Mouse (Mus musculus) liver, embryonic 13.5 days (tissue): ENCODE measurements around the gene Afm. TPM values are rescaled to one million over a fixed set of nuclear protein-coding genes. Genes with fewer than 3 reads are reported as not detected.

Source experiments
- ATAC-seq: fragments of 200-750 bp; cut with Nextera tagmentation; 2 replicates; pipeline ENCODE4 v1.8.0; 2017; ENCODE audit warnings: low read depth, mild to moderate bottlenecking, moderate number of reproducible peaks, moderate library complexity
- DNase-seq: peaks from one replicate; pipeline ENCODE4 v3.0.0; 2022
- H3K27ac ChIP-seq: fragments of 300-500 bp; sonication (generic); 2 replicates; pipeline ENCODE4 v1.5.1; 2015; ENCODE audit warnings: moderate library complexity, mild to moderate bottlenecking, inconsistent platforms
- H3K27me3 ChIP-seq: fragments of 300-500 bp; sonication (generic); 2 replicates; pipeline ENCODE4 v1.6.1; 2015; ENCODE audit warnings: mild to moderate bottlenecking, inconsistent platforms
- H3K36me3 ChIP-seq: fragments of 300-500 bp; sonication (generic); 2 replicates; pipeline ENCODE4 v1.6.1; 2015; ENCODE audit warnings: mild to moderate bottlenecking, inconsistent platforms
- H3K4me1 ChIP-seq: fragments of 300-500 bp; sonication (generic); replicated peaks from 2 replicates; pipeline ENCODE4 v1.6.1; 2015; ENCODE audit warnings: inconsistent platforms
- H3K4me2 ChIP-seq: fragments of 300-500 bp; sonication (generic); 2 replicates; pipeline ENCODE4 v1.6.1; 2015; ENCODE audit warnings: inconsistent platforms, mild to moderate bottlenecking, moderate library complexity
- H3K4me3 ChIP-seq: fragments of 300-500 bp; sonication (generic); replicated peaks from 2 replicates; pipeline ENCODE4 v1.5.1; 2015; ENCODE audit warnings: mild to moderate bottlenecking, inconsistent platforms
- H3K9ac ChIP-seq: fragments of 300-500 bp; sonication (generic); 2 replicates; pipeline ENCODE4 v1.6.1; 2015; ENCODE audit warnings: mild to moderate bottlenecking, inconsistent platforms
- H3K9me3 ChIP-seq: fragments of 300-500 bp; sonication (generic); replicated peaks from 2 replicates; pipeline ENCODE4 v1.6.1; 2016; ENCODE audit warnings: inconsistent platforms
- WGBS: fragments of 180-500 bp; shearing (Covaris S2); methylation state at CpG from one replicate; pipeline ENCODE4 v1.1.7; 2015; ENCODE audit not compliant: insufficient replicate concordance; 5-methylcytosine and 5-hydroxymethylcytosine counted together
- polyA plus RNA-seq: library from polyadenylated mRNA; unstranded; fragments of >200 nt; fragmentation: Nextera tagmentation; extraction: Ambion mirVana; gene quantifications from 2 replicates; pipeline ENCODE4 v1.2.1, GENCODE M21; 2015

Afm gene
- 9.5 and 11.1 TPM in 2 replicates for polyA plus RNA-seq

- no peak within 1 kb of the TSS for H3K9ac ChIP-seq
- no peak for ATAC-seq
- H3K4me2 ChIP-seq = peak within 1 kb of the TSS; percentile 3; the same call in 1 of the 2 replicates
- no peaks in the 10 kb centered on the region for H3K9me3 ChIP-seq
- no peak within 1 kb of the TSS; the same call in 1 of the 2 replicates for H3K4me3 ChIP-seq
- H3K27ac ChIP-seq = no peak within 1 kb of the TSS
- H3K36me3 ChIP-seq = no peaks in the 10 kb centered on the region
- DNase-seq = no peak
- 62% methylated on average over 6 of the region's 6 CpGs for WGBS
- no peaks in the 10 kb centered on the region for H3K27me3 ChIP-seq
- H3K4me1 ChIP-seq = no peaks in the 10 kb centered on the region
Observed at GRCm38 (mm10) chr5:90518356-90519100, at the start of gene Afm. Gene Afm, plus strand, starts transcription at chr5:90518932.

GRCm38 (mm10) chr5:90470836-90471235 lies 47.9 kb upstream of the Afm start:
- no peak overlapping the region for H3K27ac ChIP-seq
- H3K36me3 ChIP-seq = no peaks in the 10 kb centered on the region
- WGBS = 67% methylated on average over 3 of the region's 3 CpGs
- no peak overlapping the region for H3K4me3 ChIP-seq
- H3K9ac ChIP-seq = no peak overlapping the region
- DNase-seq = no peak
- no peak overlapping the region for H3K4me2 ChIP-seq
- no peak for ATAC-seq
- no peaks in the 10 kb centered on the region for H3K27me3 ChIP-seq
- no peaks in the 10 kb centered on the region for H3K9me3 ChIP-seq
- no peaks in the 10 kb centered on the region for H3K4me1 ChIP-seq

- Histone ChIP-seq H3K4me3 (no peak overlapping the region), H3K4me1 (no peaks in the 10 kb centered on the region), H3K9ac (no peak overlapping the region), H3K4me2 (no peak overlapping the region), H3K36me3 (no peaks in the 10 kb centered on the region), H3K9me3 (no peaks in the 10 kb centered on the region), H3K27me3 (no peaks in the 10 kb centered on the region), H3K27ac (no peak overlapping the region)
- DNase-seq (no peak), ATAC-seq (no peak)
- 67% methylated on average over 4 of the region's 4 CpGs for WGBS
Observed at GRCm38 (mm10) chr5:90473902-90474301, 44.8 kb upstream of the Afm start.

GRCm38 (mm10) chr5:90474369-90474768 lies 44.4 kb upstream of the Afm start:
- Histone ChIP-seq H3K9ac (no peak overlapping the region), H3K4me3 (no peak overlapping the region), H3K27ac (no peak overlapping the region; the same call in 1 of the 2 replicates), H3K4me1 (no peaks in the 10 kb centered on the region), H3K27me3 (no peaks in the 10 kb centered on the region), H3K9me3 (no peaks in the 10 kb centered on the region), H3K36me3 (no peaks in the 10 kb centered on the region), H3K4me2 (no peak overlapping the region)
- 60% methylated on average over 5 of the region's 5 CpGs for WGBS
- DNase-seq (no peak), ATAC-seq (0 out of 2 replicates have a peak, but pooled peaks have one; percentile 19)

GRCm38 (mm10) chr5:90476741-90477140 lies 42.0 kb upstream of the Afm start:
- Histone ChIP-seq H3K4me1 (no peaks in the 10 kb centered on the region), H3K9ac (no peak overlapping the region), H3K36me3 (no peaks in the 10 kb centered on the region), H3K4me2 (no peak overlapping the region), H3K9me3 (no peaks in the 10 kb centered on the region), H3K27ac (no peak overlapping the region), H3K27me3 (no peaks in the 10 kb centered on the region), H3K4me3 (no peak overlapping the region)
- no peak for DNase-seq
- 0 out of 2 replicates have a peak, but pooled peaks have one; percentile 4 for ATAC-seq
- WGBS = 71% methylated on average over 3 of the region's 3 CpGs

- no peak for DNase-seq
- no peaks in the 10 kb centered on the region for H3K4me1 ChIP-seq
- WGBS = 50% methylated on average over 7 of the region's 7 CpGs
- H3K9ac ChIP-seq = no peak overlapping the region
- no peak overlapping the region for H3K27ac ChIP-seq
- H3K4me3 ChIP-seq = no peak overlapping the region
- H3K4me2 ChIP-seq = no peak overlapping the region
- peak; percentile 45 for ATAC-seq
- no peaks in the 10 kb centered on the region for H3K36me3 ChIP-seq
- H3K27me3 ChIP-seq = no peaks in the 10 kb centered on the region
- no peaks in the 10 kb centered on the region for H3K9me3 ChIP-seq
Observed at GRCm38 (mm10) chr5:90477308-90478140, 41.2 kb upstream of the Afm start.

- DNase-seq (no peak), ATAC-seq (no peak)
- Histone ChIP-seq H3K36me3 (no peaks in the 10 kb centered on the region), H3K9ac (no peak overlapping the region), H3K4me3 (no peak overlapping the region), H3K27ac (no peak overlapping the region), H3K4me1 (no peaks in the 10 kb centered on the region; the same call in 1 of the 2 replicates), H3K9me3 (no peaks in the 10 kb centered on the region), H3K27me3 (no peaks in the 10 kb centered on the region), H3K4me2 (no peak overlapping the region)
- WGBS = 22% methylated on average over 1 of the region's 1 CpGs
Observed at GRCm38 (mm10) chr5:90478886-90479285, 39.8 kb upstream of the Afm start.

- DNase-seq (no peak), ATAC-seq (peak; percentile 55)
- WGBS = 68% methylated on average over 7 of the region's 7 CpGs
- no peak overlapping the region for H3K9ac ChIP-seq
- no peak overlapping the region for H3K4me2 ChIP-seq
- no peaks in the 10 kb centered on the region for H3K36me3 ChIP-seq
- H3K9me3 ChIP-seq = no peaks in the 10 kb centered on the region
- H3K27me3 ChIP-seq = no peaks in the 10 kb centered on the region
- peaks cover 10% of the 10 kb centered on the region; the same call in 1 of the 2 replicates for H3K4me1 ChIP-seq
- H3K4me3 ChIP-seq = no peak overlapping the region
- peak overlapping the region; percentile 71 for H3K27ac ChIP-seq
Observed at GRCm38 (mm10) chr5:90485597-90485996, 33.1 kb upstream of the Afm start.

GRCm38 (mm10) chr5:90488323-90488722 lies 30.4 kb upstream of the Afm start:
- peaks cover 10% of the 10 kb centered on the region; the same call in 1 of the 2 replicates for H3K4me1 ChIP-seq
- no peak overlapping the region for H3K27ac ChIP-seq
- no peak overlapping the region for H3K9ac ChIP-seq
- ATAC-seq = peak; percentile 67
- no peaks in the 10 kb centered on the region for H3K36me3 ChIP-seq
- no peaks in the 10 kb centered on the region for H3K27me3 ChIP-seq
- H3K9me3 ChIP-seq = no peaks in the 10 kb centered on the region
- no peak overlapping the region for H3K4me3 ChIP-seq
- DNase-seq = no peak
- WGBS = 66% methylated on average over 7 of the region's 7 CpGs
- H3K4me2 ChIP-seq = no peak overlapping the region

GRCm38 (mm10) chr5:90490518-90490917 lies 28.2 kb upstream of the Afm start, which contains the start of gene Afp:
Gene Afp, plus strand, starts transcription at chr5:90490737.
- no peak for ATAC-seq
- no peak for DNase-seq
- Histone ChIP-seq H3K4me3 (peak within 1 kb of the TSS; percentile 25), H3K36me3 (no peaks in the 10 kb centered on the region), H3K4me2 (peak within 1 kb of the TSS; percentile 30), H3K4me1 (peaks cover 5% of the 10 kb centered on the region; the same call in 1 of the 2 replicates), H3K27me3 (no peaks in the 10 kb centered on the region), H3K9me3 (no peaks in the 10 kb centered on the region), H3K9ac (0 out of 2 replicates have a peak within 1 kb of the TSS, but pooled peaks have one; percentile 27), H3K27ac (peak within 1 kb of the TSS; percentile 23)
- WGBS = 68% methylated on average over 7 of the region's 7 CpGs

GRCm38 (mm10) chr5:90492440-90492839 lies 26.3 kb upstream of the Afm start:
- DNase-seq (no peak), ATAC-seq (no peak)
- 59% methylated on average over 9 of the region's 9 CpGs for WGBS
- H3K4me3 ChIP-seq = peak overlapping the region; percentile 25
- no peaks in the 10 kb centered on the region for H3K36me3 ChIP-seq
- no peaks in the 10 kb centered on the region for H3K27me3 ChIP-seq
- peak overlapping the region; percentile 22; the same call in 1 of the 2 replicates for H3K9ac ChIP-seq
- no peaks in the 10 kb centered on the region for H3K9me3 ChIP-seq
- peak overlapping the region; percentile 24; the same call in 1 of the 2 replicates for H3K4me2 ChIP-seq
- no peak overlapping the region for H3K27ac ChIP-seq
- H3K4me1 ChIP-seq = peaks cover 3% of the 10 kb centered on the region; the same call in 1 of the 2 replicates
